Mouse (Mus musculus) gastrocnemius, adult 2 months (tissue): ENCODE data around the gene Lfng. TPM values are rescaled to one million over a fixed set of nuclear protein-coding genes. Genes with fewer than 3 reads are reported as not detected.

ENCODE experiments used
- DNase-seq: peaks from one replicate; pipeline ENCODE4 v3.0.0; 2022
- H3K27ac ChIP-seq: fragments of 200-600 bp; 2 replicates; pipeline ENCODE4 v1.8.1; 2022; ENCODE audit warnings: mild to moderate bottlenecking
- H3K4me3 ChIP-seq: fragments of 200-600 bp; 2 replicates; pipeline ENCODE4 v1.8.1; 2022; ENCODE audit warnings: mild to moderate bottlenecking, moderate library complexity
- CTCF ChIP-seq: fragments of 200-600 bp; IDR thresholded peaks from 2 replicates; pipeline ENCODE4 v1.8.1; 2022; ENCODE audit warnings: antibody characterized with exemption, mild to moderate bottlenecking, moderate library complexity
- intact Hi-C: fragments of 180-260 bp; cut with DNase I; formaldehyde crosslinking; loops from one replicate; pipeline ENCODE4 v1.15.1; 2025
- long read RNA-seq, 2 experiments: library from polyadenylated mRNA; stranded (forward); transcript quantifications; one replicate each; pipeline ENCODE4 v2.0.0; 2021
- total RNA-seq, 2 experiments: library from RNA; stranded (reverse); gene quantifications; 2 replicates each; pipeline ENCODE4 v1.2.3; 2021

Gene Lfng
- total RNA-seq, result 1 to 10 TPM; 3.2 to 6.1 TPM
- long read RNA-seq, experiment 1, transcript Lfng-201 (8 exons, 2,305 nt), result major isoform, 7 of 7 reads
- long read RNA-seq, experiment 1, partial matches to known transcripts, result 0 of 7 reads
- long read RNA-seq, experiment 1, other reads (novel, unspliced or antisense), result 0 of 7 reads
- long read RNA-seq, experiment 2, partial matches to known transcripts, result 0 of 2 reads
- long read RNA-seq, experiment 2, other reads (novel, unspliced or antisense), result 0 of 2 reads

GRCm38 (mm10) chr5:140607001-140607835 is at the start of gene Lfng:
TSS of gene Lfng (plus strand) at chr5:140607320.
- Histone ChIP-seq H3K27ac (peak within 1 kb of the TSS; percentile 82), H3K4me3 (peak within 1 kb of the TSS; percentile 83)
- no peak; the same call in 1 of the 2 replicates for TF ChIP-seq CTCF
- peak; percentile 93 for DNase-seq
- intact Hi-C loops, result no loop called here

GRCm38 (mm10) chr5:140562601-140563000 is 44.5 kb upstream of the Lfng start:
- H3K4me3 ChIP-seq, result no peak overlapping the region
- intact Hi-C loops, result no loop called here
- no peak overlapping the region for H3K27ac ChIP-seq
- no peak for DNase-seq
- no peak for TF ChIP-seq CTCF

- no peak for DNase-seq
- Histone ChIP-seq H3K27ac (peak within 1 kb of the TSS; percentile 35; the same call in 1 of the 2 replicates), H3K4me3 (no peak within 1 kb of the TSS)
- intact Hi-C loops, result no loop called here
- no peak for TF ChIP-seq CTCF
These were observed 42.2 kb upstream of the Lfng start, which contains the start of gene Grifin for GRCm38 (mm10) chr5:140564896-140565295. TSS of gene Grifin (minus strand) at chr5:140565071.

GRCm38 (mm10) chr5:140565451-140565850 is 41.7 kb upstream of the Lfng start:
- intact Hi-C loops, result no loop called here
- no peak for TF ChIP-seq CTCF

GRCm38 (mm10) chr5:140565856-140566255 is 41.3 kb upstream of the Lfng start:
- intact Hi-C loops, result no loop called here
- DNase-seq, result peak; percentile 64
- Histone ChIP-seq H3K4me3 (no peak overlapping the region), H3K27ac (peak overlapping the region; percentile 35; the same call in 1 of the 2 replicates)
- TF ChIP-seq CTCF, result peak; percentile 58

More at GRCm38 (mm10) chr5:140565451-140565850, 41.7 kb upstream of the Lfng start:
- Histone ChIP-seq H3K4me3 (no peak overlapping the region), H3K27ac (0 out of 2 replicates have a peak overlapping the region, but pooled peaks have one; percentile 35)
- DNase-seq, result peak; percentile 77

GRCm38 (mm10) chr5:140566271-140566670 is 40.8 kb upstream of the Lfng start:
- DNase-seq, result no peak
- H3K27ac ChIP-seq, result peak overlapping the region; percentile 35; the same call in 1 of the 2 replicates
- intact Hi-C loops, result no loop called here
- no peak for TF ChIP-seq CTCF
- no peak overlapping the region for H3K4me3 ChIP-seq

- intact Hi-C loops, result no loop called here
- no peak for TF ChIP-seq CTCF
- peak; percentile 77 for DNase-seq
- Histone ChIP-seq H3K4me3 (no peak overlapping the region), H3K27ac (peak overlapping the region; percentile 57)
These were observed 39.8 kb upstream of the Lfng start for GRCm38 (mm10) chr5:140567321-140567720.

GRCm38 (mm10) chr5:140567751-140568150 is 39.4 kb upstream of the Lfng start:
- H3K27ac ChIP-seq, result peak overlapping the region; percentile 76
- no peak for TF ChIP-seq CTCF

GRCm38 (mm10) chr5:140568321-140568970 is 38.7 kb upstream of the Lfng start:
- peak; percentile 82 for TF ChIP-seq CTCF

More at GRCm38 (mm10) chr5:140567751-140568150, 39.4 kb upstream of the Lfng start:
- no peak overlapping the region for H3K4me3 ChIP-seq
- DNase-seq, result no peak
- intact Hi-C loops, result loop anchor here (1.0 kb wide), 1 partner anchor 52 kb away; no protein-coding TSS in a partner anchor

GRCm38 (mm10) chr5:140569032-140569595 is 38.0 kb upstream of the Lfng start:
- intact Hi-C loops, result no loop called here
- H3K4me3 ChIP-seq, result peak overlapping the region; percentile 28
- no peak for DNase-seq
- H3K27ac ChIP-seq, result peak overlapping the region; percentile 76
- TF ChIP-seq CTCF, result no peak

More at GRCm38 (mm10) chr5:140568321-140568970, 38.7 kb upstream of the Lfng start:
- intact Hi-C loops, result loop anchor here (1.0 kb wide), 1 partner anchor 51 kb away; no protein-coding TSS in a partner anchor
- Histone ChIP-seq H3K27ac (peak overlapping the region; percentile 76), H3K4me3 (peak overlapping the region; percentile 28)
- peak; percentile 70 for DNase-seq

- DNase-seq, result no peak
- Histone ChIP-seq H3K27ac (no peak overlapping the region), H3K4me3 (no peak overlapping the region)
- no peak for TF ChIP-seq CTCF
- intact Hi-C loops, result no loop called here
These were observed 36.8 kb upstream of the Lfng start for GRCm38 (mm10) chr5:140570223-140570870.
